Mouse (Mus musculus): ENCODE measurements at regions not wholly inside any gene's neighbourhood (a gene's known extent, or its start where the extent isn't known, plus 50 kb on each side); places are given as distances from the start of the nearest gene placed in this dataset.

GRCm38 (mm10) chr5:80659530-80659929 is 360.4 kb upstream of the Adgrl3 start:
- H3K4me3 ChIP-seq (ENCODE audit: low read depth, low read length): no peak overlapping the region
- H3K4me2 ChIP-seq: no peak overlapping the region
- ATAC-seq (replicated peaks; ENCODE audit: insufficient number of reproducible peaks, low FRiP score, low TSS enrichment): no peak
- 65% methylated on average over 3 of the region's 3 CpGs for WGBS (ENCODE audit: insufficient replicate concordance)
- H3K4me1 ChIP-seq (ENCODE audit: control insufficient read depth, insufficient read depth, low read length): no peaks in the 10 kb centered on the region
- no peaks in the 10 kb centered on the region for H3K9me3 ChIP-seq (replicated peaks; ENCODE audit: control insufficient read depth, low read length)
- no peak overlapping the region for H3K9ac ChIP-seq (ENCODE audit: low read depth, low read length)
- no peak overlapping the region for H3K27ac ChIP-seq (ENCODE audit: low read depth, low read length)
- H3K36me3 ChIP-seq (ENCODE audit: control insufficient read depth, insufficient read depth, low read length): no peaks in the 10 kb centered on the region
- H3K27me3 ChIP-seq (ENCODE audit: control insufficient read depth, insufficient read depth, low read length): no peaks in the 10 kb centered on the region

- Histone ChIP-seq H3K9ac (ENCODE audit: low read depth, low read length) (no peak overlapping the region), H3K4me3 (ENCODE audit: low read depth, low read length) (no peak overlapping the region), H3K9me3 (replicated peaks; ENCODE audit: control insufficient read depth, low read length) (no peaks in the 10 kb centered on the region), H3K36me3 (ENCODE audit: control insufficient read depth, insufficient read depth, low read length) (no peaks in the 10 kb centered on the region), H3K4me2 (no peak overlapping the region), H3K27me3 (ENCODE audit: control insufficient read depth, insufficient read depth, low read length) (no peaks in the 10 kb centered on the region), H3K27ac (ENCODE audit: low read depth, low read length) (no peak overlapping the region), H3K4me1 (ENCODE audit: control insufficient read depth, insufficient read depth, low read length) (no peaks in the 10 kb centered on the region)
- ATAC-seq (replicated peaks; ENCODE audit: insufficient number of reproducible peaks, low FRiP score, low TSS enrichment): no peak
- WGBS (ENCODE audit: insufficient replicate concordance): 74% methylated on average over 7 of the region's 7 CpGs
Measured at GRCm38 (mm10) chr5:80670258-80670947, 349.5 kb upstream of the Adgrl3 start.

- WGBS (ENCODE audit: insufficient replicate concordance): 66% methylated on average over 2 of the region's 2 CpGs
- no peak overlapping the region for H3K4me2 ChIP-seq
- ATAC-seq (replicated peaks; ENCODE audit: insufficient number of reproducible peaks, low FRiP score, low TSS enrichment): no peak
Measured at GRCm38 (mm10) chr5:80683431-80683830, 336.5 kb upstream of the Adgrl3 start.

GRCm38 (mm10) chr5:80700848-80701247 is 319.1 kb upstream of the Adgrl3 start:
- H3K9me3 ChIP-seq (replicated peaks; ENCODE audit: control insufficient read depth, low read length): no peaks in the 10 kb centered on the region
- no peak overlapping the region for H3K4me2 ChIP-seq
- H3K9ac ChIP-seq (ENCODE audit: low read depth, low read length): no peak overlapping the region
- no peak overlapping the region for H3K4me3 ChIP-seq (ENCODE audit: low read depth, low read length)
- no peak overlapping the region for H3K27ac ChIP-seq (ENCODE audit: low read depth, low read length)
- no peak for ATAC-seq (replicated peaks; ENCODE audit: insufficient number of reproducible peaks, low FRiP score, low TSS enrichment)
- no peaks in the 10 kb centered on the region for H3K36me3 ChIP-seq (ENCODE audit: control insufficient read depth, insufficient read depth, low read length)
- H3K27me3 ChIP-seq (ENCODE audit: control insufficient read depth, insufficient read depth, low read length): no peaks in the 10 kb centered on the region
- H3K4me1 ChIP-seq (ENCODE audit: control insufficient read depth, insufficient read depth, low read length): no peaks in the 10 kb centered on the region
- WGBS (ENCODE audit: insufficient replicate concordance): 88% methylated on average over 2 of the region's 2 CpGs

More at GRCm38 (mm10) chr5:80683431-80683830, 336.5 kb upstream of the Adgrl3 start:
- Histone ChIP-seq H3K4me1 (ENCODE audit: control insufficient read depth, insufficient read depth, low read length) (no peaks in the 10 kb centered on the region), H3K36me3 (ENCODE audit: control insufficient read depth, insufficient read depth, low read length) (no peaks in the 10 kb centered on the region), H3K9ac (ENCODE audit: low read depth, low read length) (no peak overlapping the region), H3K27me3 (ENCODE audit: control insufficient read depth, insufficient read depth, low read length) (no peaks in the 10 kb centered on the region), H3K4me3 (ENCODE audit: low read depth, low read length) (no peak overlapping the region), H3K9me3 (replicated peaks; ENCODE audit: control insufficient read depth, low read length) (no peaks in the 10 kb centered on the region), H3K27ac (ENCODE audit: low read depth, low read length) (no peak overlapping the region)

- H3K4me1 ChIP-seq (ENCODE audit: control insufficient read depth, insufficient read depth, low read length): no peaks in the 10 kb centered on the region
- H3K27me3 ChIP-seq (ENCODE audit: control insufficient read depth, insufficient read depth, low read length): no peaks in the 10 kb centered on the region
- H3K36me3 ChIP-seq (ENCODE audit: control insufficient read depth, insufficient read depth, low read length): no peaks in the 10 kb centered on the region
- 77% methylated on average over 2 of the region's 2 CpGs for WGBS (ENCODE audit: insufficient replicate concordance)
- H3K27ac ChIP-seq (ENCODE audit: low read depth, low read length): no peak overlapping the region
- no peak overlapping the region for H3K4me2 ChIP-seq
- no peaks in the 10 kb centered on the region for H3K9me3 ChIP-seq (replicated peaks; ENCODE audit: control insufficient read depth, low read length)
- H3K9ac ChIP-seq (ENCODE audit: low read depth, low read length): no peak overlapping the region
- no peak for ATAC-seq (replicated peaks; ENCODE audit: insufficient number of reproducible peaks, low FRiP score, low TSS enrichment)
- no peak overlapping the region for H3K4me3 ChIP-seq (ENCODE audit: low read depth, low read length)
Measured at GRCm38 (mm10) chr5:80704732-80705131, 315.2 kb upstream of the Adgrl3 start.

- H3K9me3 ChIP-seq (replicated peaks; ENCODE audit: control insufficient read depth, low read length): no peaks in the 10 kb centered on the region
- H3K4me2 ChIP-seq: peak overlapping the region; percentile 31
- no peaks in the 10 kb centered on the region for H3K27me3 ChIP-seq (ENCODE audit: control insufficient read depth, insufficient read depth, low read length)
- no peaks in the 10 kb centered on the region for H3K36me3 ChIP-seq (ENCODE audit: control insufficient read depth, insufficient read depth, low read length)
- H3K4me3 ChIP-seq (ENCODE audit: low read depth, low read length): no peak overlapping the region
- ATAC-seq (replicated peaks; ENCODE audit: insufficient number of reproducible peaks, low FRiP score, low TSS enrichment): no peak; the same call in 1 of the 2 replicates
- no peak overlapping the region for H3K27ac ChIP-seq (ENCODE audit: low read depth, low read length)
- no peaks in the 10 kb centered on the region for H3K4me1 ChIP-seq (ENCODE audit: control insufficient read depth, insufficient read depth, low read length)
- no peak overlapping the region for H3K9ac ChIP-seq (ENCODE audit: low read depth, low read length)
- 46% methylated on average over 8 of the region's 8 CpGs for WGBS (ENCODE audit: insufficient replicate concordance)
Measured at GRCm38 (mm10) chr5:80706645-80707056, 313.3 kb upstream of the Adgrl3 start.

Measured in heart, embryonic 11.5 days (tissue).